Mouse (Mus musculus) G1E (cell line): ENCODE data around the gene Zmynd19.

Source experiments
- CTCF ChIP-seq: IDR thresholded peaks from 2 replicates; pipeline ENCODE4 v1.5.1; 2012; ENCODE audit warnings: low read depth, low read length, inconsistent platforms, mixed read lengths
- GATA1 ChIP-seq: IDR thresholded peaks from 2 replicates; pipeline ENCODE4 v1.6.1; 2012; ENCODE audit warnings: borderline replicate concordance, low read length, inconsistent platforms, mixed read lengths
- POLR2AphosphoS5 ChIP-seq: IDR thresholded peaks from 2 replicates; pipeline ENCODE4 v1.6.1; 2012; ENCODE audit warnings: low read depth, low read length, inconsistent platforms; ENCODE audit not compliant: insufficient replicate concordance

GRCm38 (mm10) chr2:24934441-24934963 lies 15.1 kb upstream of the Zmynd19 start:
- TF ChIP-seq CTCF (no peak), GATA1 (no peak), POLR2AphosphoS5 (no peak)
